Mouse (Mus musculus) CD8-positive naive resting alpha-beta T cell, adult 2 months (primary cell): ENCODE measurements at regions not wholly inside any gene's neighbourhood (a gene's known extent, or its start where the extent isn't known, plus 50 kb on each side); places are given as distances from the start of the nearest gene placed in this dataset.
A peak's percentile ranks its signal among the peaks of the same experiment; 100 is the strongest.

Source experiments
- DNase-seq, 2 experiments: peaks; one replicate each; pipeline ENCODE4 v3.0.0; 2022; ENCODE audit warnings: low read depth in 2 of 2, low spot score in 2 of 2

GRCm38 (mm10) chr12:86830247-86830585 is 54.4 kb downstream of the Irf2bpl start:
- no peak for DNase-seq

GRCm38 (mm10) chr12:86829581-86830246 is 54.9 kb downstream of the Irf2bpl start:
- DNase-seq, result no peak

- no peak for DNase-seq
Measured at GRCm38 (mm10) chr12:86827241-86827606, 57.4 kb downstream of the Irf2bpl start.

GRCm38 (mm10) chr12:86826420-86827240 is 58.0 kb downstream of the Irf2bpl start:
- DNase-seq, result no peak

- no peak for DNase-seq
Measured at GRCm38 (mm10) chr12:86825584-86826419, 58.8 kb downstream of the Irf2bpl start.

- peak in 1 of 2 experiments; percentile 58 for DNase-seq
Measured at GRCm38 (mm10) chr12:86824860-86825583, 59.6 kb downstream of the Irf2bpl start.

- DNase-seq, result peak; percentile 78 to 79
Measured at GRCm38 (mm10) chr12:86823855-86824589, 60.6 kb downstream of the Irf2bpl start.

GRCm38 (mm10) chr12:86823488-86823854 is 61.1 kb downstream of the Irf2bpl start:
- DNase-seq, result no peak

- DNase-seq, result no peak
Measured at GRCm38 (mm10) chr12:86821183-86821582, 63.4 kb downstream of the Irf2bpl start.

- DNase-seq, result no peak
Measured at GRCm38 (mm10) chr12:86819568-86819967, 65.0 kb downstream of the Irf2bpl start.

- DNase-seq, result no peak
Measured at GRCm38 (mm10) chr12:86819163-86819562, 65.4 kb downstream of the Irf2bpl start.

- no peak for DNase-seq
Measured at GRCm38 (mm10) chr12:86818201-86818600, 66.4 kb downstream of the Irf2bpl start.

- DNase-seq, result no peak
Measured at GRCm38 (mm10) chr12:86816702-86817610, 67.6 kb downstream of the Irf2bpl start.

- DNase-seq, result no peak
Measured at GRCm38 (mm10) chr12:86816171-86816701, 68.4 kb downstream of the Irf2bpl start.

- no peak for DNase-seq
Measured at GRCm38 (mm10) chr12:86814740-86815139, 69.9 kb downstream of the Irf2bpl start.
